Mouse (Mus musculus): Measurements from ENCODE around the gene Guca1b.
"Not testable (repeated sequence)": the region's sequence is repeated elsewhere in the genome, so short reads cannot be mapped to it uniquely, and the experiment has no call there.

Guca1b gene

DNA sequence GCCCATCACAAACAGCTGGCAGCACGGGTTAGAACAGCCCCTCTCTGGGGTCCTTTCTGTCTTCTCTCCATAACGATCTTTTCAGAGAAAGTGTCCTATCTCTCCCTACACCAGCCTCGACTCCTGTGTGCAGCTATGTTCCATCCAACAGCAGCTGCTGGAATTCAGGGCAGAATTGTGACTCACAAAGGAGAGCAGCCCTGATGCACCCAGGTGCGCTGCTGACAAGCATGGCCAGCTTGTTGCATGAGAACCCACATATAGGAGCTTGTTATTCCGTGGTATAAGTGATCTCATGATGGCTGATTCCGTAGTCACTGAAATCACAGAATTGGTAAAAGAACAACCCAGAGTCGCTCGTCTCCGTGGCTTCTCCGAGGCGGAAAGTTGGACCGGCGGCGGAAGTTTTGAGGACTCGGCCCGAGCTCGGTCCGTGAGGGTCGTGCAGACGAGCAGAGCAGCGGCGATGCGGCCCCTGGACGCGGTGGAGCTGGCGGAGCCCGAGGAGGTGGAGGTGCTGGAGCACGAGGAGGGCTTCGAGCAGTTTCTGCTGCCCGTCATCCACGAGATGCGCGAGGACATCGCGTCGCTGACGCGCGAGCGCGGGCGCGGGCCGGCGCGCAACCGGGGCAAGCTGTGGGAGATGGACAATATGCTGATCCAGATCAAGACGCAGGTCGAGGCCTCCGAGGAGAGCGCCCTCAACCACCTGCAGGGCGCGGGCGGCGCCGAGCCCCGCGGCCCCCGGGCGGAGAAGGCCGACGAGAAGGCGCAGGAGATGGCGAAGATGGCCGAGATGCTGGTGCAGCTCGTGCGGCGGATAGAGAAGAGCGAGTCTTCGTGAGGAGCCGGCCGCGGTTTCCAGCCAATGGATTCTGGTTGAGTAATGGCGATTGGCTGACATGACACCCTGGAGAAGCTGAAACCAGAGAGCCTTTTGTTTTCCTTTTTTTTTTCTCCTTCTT is 25.0 kb downstream of the Guca1b start:
- DNase-seq (ENCODE audit: low spot score in 2 of 2) = peak in 1 of 2 experiments; percentile 15

DNA sequence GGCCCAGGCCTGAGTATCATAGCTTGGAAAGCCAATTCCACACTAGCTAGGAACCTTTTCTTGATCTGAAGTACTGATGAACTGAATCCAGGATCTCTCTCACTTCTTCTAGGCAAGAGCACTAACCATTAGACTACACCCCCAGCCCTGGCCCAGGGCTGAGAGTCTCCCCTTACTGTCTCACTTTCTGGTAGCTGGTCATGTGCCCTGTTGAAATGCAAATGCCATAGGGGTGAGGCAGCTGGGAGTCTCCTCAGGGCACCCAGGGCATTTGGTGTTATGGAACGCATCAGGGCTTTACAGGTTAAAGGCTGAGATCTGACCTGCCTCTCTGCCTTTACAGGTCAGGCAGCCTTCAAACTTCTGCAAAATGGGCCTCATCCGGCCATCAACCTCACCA is 35.0 kb downstream of the Guca1b start:
- DNase-seq (ENCODE audit: low spot score in 2 of 2) = no peak

GRCm38 (mm10) chr17:47421566-47421965 is 36.4 kb downstream of the Guca1b start:
- DNase-seq (ENCODE audit: low spot score in 2 of 2) = no peak

- DNase-seq (ENCODE audit: low spot score in 2 of 2) = not testable (repeated sequence)
These were observed 37.4 kb downstream of the Guca1b start for GRCm38 (mm10) chr17:47422616-47423015.

- no peak for DNase-seq (ENCODE audit: low spot score in 2 of 2)
These were observed 39.0 kb downstream of the Guca1b start for GRCm38 (mm10) chr17:47424186-47424585.

GRCm38 (mm10) chr17:47427316-47427715 is 42.1 kb downstream of the Guca1b start:
- no peak for DNase-seq (ENCODE audit: low spot score in 2 of 2)

- DNase-seq (ENCODE audit: low spot score in 2 of 2) = no peak
These were observed 43.7 kb downstream of the Guca1b start for GRCm38 (mm10) chr17:47428831-47429304.

GRCm38 (mm10) chr17:47430815-47431214 is 45.6 kb downstream of the Guca1b start:
- no peak for DNase-seq (ENCODE audit: low spot score in 2 of 2)

DNA sequence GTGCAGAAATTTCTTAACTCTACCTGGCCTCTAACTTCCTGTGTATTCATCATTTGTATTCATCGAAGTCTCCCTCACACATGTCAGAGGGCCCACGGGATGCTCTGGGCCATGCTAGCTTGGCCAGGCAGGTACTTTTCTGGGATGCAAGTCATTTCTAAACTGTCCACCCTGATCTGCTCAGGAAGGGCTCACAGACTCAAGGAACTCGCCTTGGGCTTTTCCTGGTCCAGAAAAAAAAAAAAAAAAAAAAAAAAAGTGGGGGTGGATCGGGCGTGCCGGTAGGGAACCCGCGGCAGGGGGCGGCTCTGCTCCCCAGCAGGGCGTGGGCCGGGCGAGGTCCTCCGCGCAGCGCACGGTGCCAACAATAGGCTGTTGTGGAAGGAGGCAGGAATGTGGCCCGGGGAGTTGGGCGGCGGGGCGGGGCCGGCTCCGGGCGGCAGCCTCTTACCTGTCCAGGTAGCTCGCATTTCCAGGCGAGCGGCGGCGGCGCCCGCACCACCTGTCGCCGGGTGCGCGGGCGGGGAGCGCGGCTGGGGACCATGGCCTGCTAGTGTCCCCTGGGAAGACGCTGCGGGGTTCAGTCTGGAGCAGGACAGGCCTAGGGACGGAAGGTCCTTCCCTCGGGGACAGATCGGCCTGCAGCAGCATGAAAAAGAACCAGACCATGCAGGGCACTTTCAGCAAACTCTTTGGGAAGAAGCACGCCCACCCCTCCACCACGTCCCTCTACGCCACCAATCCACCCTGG is 51.1 kb downstream of the Guca1b start, which contains the start of gene AI661453:
TSS of gene AI661453 (plus strand) at position 460 of the 751 bp plus-strand sequence.
- no peak for DNase-seq (ENCODE audit: low spot score in 2 of 2)

DNA sequence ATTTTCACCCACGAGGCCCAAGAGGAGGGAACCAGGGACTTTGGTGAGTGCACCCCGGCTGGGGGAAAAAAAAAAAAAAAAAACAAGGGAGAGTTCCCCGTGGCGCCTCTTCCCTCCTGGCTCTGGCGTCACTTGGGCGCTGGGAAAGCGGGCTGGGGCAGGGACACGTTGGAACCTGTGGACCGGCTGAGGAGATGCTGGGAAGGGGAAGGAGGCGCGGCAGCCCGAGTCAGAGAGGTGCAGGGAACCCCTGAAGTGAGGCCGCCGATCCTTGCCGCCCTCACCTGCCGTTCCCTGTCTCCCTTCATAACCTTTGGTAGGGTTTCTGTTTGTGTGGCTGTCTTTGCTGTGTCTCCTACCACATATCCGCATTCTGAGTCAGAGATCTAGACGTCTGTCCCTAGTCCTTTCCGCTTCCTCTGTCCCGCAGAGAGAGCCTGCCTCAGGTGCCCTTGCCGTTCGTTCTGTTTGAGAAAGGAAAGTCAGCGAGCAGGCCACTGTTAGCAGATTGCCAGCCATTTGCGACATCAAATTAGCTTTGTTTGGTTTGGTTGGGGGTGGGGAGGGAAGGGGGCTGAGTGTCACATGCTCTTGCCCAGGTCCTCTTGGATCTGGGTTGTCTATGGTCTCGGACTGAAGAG is 51.8 kb downstream of the Guca1b start, which contains the start of gene 1700001C19Rik:
TSS of gene 1700001C19Rik (minus strand) at position 470 of the 641 bp plus-strand sequence.
- DNase-seq (ENCODE audit: low spot score in 2 of 2) = no peak

- DNase-seq (ENCODE audit: low spot score in 2 of 2) = no peak
These were observed 53.4 kb downstream of the Guca1b start for GRCm38 (mm10) chr17:47438611-47439010.

DNA sequence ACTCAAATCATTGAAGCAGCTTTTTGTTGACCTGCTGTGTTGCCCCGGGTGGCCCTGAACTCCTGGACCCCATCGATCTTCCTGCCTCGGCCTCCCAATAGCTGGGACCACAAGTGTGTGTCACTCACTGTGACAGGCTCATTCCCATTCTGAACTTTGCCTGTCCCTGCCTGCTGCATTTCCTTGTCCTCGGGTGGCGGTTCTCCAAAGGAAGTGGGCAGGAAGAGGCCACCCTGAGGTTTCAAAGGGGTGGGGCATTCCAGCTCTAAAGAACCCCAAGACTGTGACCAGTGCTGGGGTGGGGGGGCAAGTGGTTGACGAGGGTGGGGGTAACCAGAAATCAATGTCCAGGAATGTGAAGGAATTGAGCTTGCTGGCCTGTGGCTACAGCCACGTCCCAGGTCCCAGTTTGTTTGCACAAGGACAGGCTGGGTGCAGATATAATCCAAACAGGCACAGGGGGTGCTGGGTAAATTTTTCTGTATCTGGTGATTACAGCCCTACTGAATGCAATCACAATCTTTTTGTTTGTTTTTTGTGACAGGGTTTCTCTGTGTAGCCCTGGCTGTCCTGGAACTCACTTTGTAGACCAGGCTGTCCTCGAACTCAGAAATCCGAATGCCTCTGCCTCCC is 54.3 kb downstream of the Guca1b start:
- DNase-seq (ENCODE audit: low spot score in 2 of 2) = no peak

DNA sequence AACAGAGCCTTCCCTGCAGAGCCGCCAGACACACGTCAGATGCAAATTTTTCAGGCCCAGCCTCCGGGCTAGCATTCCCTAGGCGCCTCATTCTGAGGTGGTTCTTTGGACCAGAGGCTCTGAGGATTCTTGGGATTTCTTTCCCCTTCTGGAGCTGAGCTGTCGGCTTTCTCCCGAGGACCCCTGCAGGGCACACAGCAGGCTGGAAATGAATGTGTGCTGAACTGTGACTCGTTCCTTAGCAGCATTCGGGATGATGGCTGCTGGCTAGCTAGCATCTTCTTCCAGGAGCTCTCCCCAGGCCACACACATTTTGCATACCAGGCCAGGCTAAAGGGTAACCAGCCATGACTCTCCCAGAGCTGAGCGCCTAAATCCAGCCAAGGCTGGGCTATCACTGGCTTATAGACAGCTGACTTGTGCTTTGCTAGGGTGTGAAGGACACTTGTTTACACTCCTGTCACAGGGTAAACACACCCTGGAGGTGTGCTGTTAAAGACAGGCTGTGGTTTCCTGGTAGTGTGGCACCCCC is 55.2 kb downstream of the Guca1b start:
- DNase-seq (ENCODE audit: low spot score in 2 of 2) = no peak

GRCm38 (mm10) chr17:47441296-47442051 is 56.3 kb downstream of the Guca1b start:
- no peak for DNase-seq (ENCODE audit: low spot score in 2 of 2)

DNA sequence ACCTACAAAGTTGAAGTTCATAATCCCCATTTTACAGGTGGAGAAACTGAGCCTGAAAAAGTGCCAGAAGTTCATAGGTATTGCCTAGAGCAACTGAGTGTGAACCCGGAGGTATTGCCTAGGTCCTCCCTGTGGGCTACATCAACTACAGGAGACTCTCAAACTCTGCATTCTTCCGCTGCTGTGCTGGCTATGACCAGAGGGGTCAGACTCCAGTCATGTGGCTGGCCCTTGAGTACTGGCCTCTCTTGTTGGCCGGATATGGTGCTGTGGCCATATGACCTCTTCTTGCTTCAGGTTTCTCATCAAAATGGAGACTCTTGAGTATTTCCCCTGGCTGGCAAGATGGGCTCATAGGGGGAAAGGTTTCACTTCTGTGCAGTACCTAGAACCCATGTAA is 57.1 kb downstream of the Guca1b start:
- DNase-seq (ENCODE audit: low spot score in 2 of 2) = no peak

All from frontal cortex, postnatal 10 days (tissue).